Mouse (Mus musculus) activated CD4-positive, CD25-positive, alpha-beta regulatory T cell, adult 4 months (primary cell): Measurements from ENCODE around the gene Rnf181. TPM values are rescaled to one million over a fixed set of nuclear protein-coding genes. Genes with fewer than 3 reads are reported as not detected.

Experiments
- ATAC-seq: one replicate; pipeline ENCODE4 v1.8.0; 2017
- polyA plus RNA-seq, 2 experiments: library from polyadenylated mRNA; unstranded; fragments of 100-300 nt; shearing (Covaris generic); gene quantifications; one replicate each; pipeline ENCODE4 v1.2.1; 2017

Gene Rnf181
- polyA plus RNA-seq, 2 experiments from 2014 or later = 110 TPM

DNA sequence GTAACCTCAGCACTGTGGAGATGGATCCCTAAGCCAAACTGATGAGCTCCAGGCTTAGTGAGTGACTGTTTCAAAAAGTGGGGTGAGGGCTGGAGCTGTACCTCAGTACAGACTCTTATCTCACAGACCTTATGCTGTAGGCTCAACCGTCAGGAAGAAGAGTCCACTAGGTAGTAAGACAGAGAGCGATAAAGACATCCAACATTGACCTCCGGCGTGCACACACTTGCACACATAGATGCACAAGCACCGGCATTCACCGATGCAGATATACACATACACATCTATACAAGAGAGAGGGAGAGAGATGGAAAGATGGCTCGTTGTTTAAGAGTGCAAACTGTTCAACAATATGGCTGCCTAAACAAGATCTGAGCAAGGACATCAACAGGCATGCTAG lies 17.2 kb upstream of the Rnf181 start:
- no peak for ATAC-seq

DNA sequence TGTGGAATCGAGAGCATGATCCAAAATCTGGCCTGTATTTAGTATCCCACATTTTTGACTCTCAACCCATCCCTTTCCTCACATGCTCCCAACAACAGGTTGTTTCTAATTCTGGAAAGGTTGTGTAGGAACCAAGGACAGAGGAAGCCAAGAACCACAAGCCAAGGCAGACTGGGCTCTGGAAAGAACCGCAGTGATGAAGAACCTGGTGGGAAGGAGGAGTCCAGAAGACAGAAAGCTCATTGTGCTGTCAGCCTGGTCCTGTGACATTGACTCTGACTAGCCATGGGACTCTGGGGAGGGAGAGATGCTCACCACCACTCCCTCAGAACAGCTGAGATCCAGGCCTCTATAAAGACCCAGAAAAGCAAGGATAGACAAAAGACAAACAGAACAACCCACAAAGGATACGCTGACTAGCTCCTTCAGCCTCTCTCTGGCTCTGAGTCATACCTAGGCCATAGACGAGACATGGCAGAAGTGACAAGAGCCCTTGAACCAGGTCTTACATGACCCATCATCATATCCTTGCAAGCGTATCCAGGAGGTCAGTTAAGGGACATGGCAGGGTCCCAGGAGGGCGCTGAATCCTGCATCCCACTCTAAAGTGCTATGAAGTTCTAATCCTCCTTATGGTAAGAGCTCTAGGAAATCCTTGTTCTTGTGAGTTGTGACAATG lies 16.5 kb upstream of the Rnf181 start:
- no peak for ATAC-seq

DNA sequence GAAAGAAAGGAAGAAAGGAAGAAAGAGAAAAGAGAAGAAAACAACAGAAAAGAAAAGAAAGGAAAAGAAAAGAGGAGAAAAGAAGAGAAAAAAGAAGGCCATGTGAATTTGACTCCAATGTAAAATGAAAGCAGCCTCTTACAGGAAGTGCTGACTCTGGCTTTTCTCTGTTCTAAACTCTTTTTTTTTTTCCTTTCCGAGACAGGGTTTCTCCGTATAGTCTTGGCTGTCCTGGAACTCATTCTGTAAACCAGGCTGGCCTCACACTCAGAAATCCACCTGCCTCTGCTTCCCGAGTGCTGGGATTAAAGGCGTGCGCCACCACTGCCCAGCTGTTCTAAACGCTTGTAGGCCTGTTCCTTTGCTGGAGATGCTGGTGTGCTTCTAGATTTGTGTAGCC lies 15.7 kb upstream of the Rnf181 start:
- no peak for ATAC-seq

DNA sequence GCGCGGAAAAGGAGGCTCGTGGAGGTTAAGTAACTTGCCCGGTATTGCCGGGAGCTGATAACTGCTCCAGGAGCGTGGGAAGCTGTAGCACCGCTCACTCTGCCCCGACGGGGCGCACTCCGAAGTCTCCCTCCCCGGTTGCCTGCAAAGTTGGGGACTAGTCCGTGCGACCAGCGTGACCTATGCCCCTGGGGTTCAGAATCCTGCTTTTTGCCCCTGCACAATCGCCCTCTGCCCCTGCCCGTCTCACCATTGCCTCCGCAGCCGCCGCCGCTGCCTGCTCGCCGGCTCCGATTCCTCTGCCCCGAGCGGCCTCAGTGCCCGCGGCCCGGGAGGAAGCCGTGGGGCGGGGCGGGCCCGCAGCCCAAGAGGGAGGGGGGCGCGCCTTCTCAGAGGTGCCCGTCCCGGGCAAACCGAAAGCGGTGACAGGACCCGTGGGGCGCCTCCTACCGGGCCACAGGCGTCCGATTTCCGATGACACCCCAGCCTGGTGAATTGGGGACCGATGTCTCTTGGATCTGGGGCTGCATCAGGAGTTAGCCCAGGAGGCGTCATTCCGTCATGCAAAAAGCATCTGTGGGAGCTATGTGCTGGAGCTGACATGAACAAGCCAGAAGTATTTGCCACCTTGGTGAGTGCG lies 13.5 kb upstream of the Rnf181 start, which contains the start of gene Vamp5:
Gene Vamp5, minus strand, starts transcription at position 338 of the 640 bp plus-strand sequence.
- ATAC-seq = peak; percentile 87

DNA sequence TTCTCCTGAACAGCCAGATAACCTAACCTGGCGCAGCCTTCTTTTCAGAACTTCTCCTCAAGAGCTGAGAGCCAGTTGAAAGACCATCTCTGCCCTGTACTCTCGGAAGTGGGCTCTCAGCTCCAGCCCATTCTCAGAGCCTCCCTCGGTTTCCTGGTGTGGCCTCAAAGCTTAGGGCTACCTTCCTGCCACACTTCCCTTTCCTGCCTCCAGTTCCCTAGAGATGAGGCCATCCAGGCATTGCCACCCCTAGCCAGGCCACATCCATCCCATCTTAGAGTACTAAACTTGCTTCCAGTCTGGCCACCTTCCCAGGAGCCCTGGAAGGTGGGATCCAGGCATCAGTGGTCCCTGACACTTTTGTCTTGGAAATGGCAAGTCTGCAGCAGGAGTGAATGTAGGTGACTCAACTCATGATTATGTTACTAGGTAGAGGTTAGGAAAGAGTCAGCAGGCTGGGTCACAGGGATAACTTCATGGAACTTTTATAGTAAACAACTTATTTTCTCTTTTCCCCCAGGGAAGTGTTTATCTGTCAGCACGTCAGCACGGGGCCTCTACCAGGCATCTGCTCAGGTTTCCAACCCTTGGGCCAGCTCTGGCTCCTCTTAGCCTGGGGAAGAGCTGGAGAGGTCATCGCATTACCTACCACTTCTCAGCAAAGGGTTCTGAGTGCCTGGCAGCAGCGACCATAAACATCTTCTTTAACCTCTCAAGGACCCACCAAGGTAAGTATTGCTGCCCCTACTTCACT lies 12.8 kb upstream of the Rnf181 start:
- no peak for ATAC-seq

DNA sequence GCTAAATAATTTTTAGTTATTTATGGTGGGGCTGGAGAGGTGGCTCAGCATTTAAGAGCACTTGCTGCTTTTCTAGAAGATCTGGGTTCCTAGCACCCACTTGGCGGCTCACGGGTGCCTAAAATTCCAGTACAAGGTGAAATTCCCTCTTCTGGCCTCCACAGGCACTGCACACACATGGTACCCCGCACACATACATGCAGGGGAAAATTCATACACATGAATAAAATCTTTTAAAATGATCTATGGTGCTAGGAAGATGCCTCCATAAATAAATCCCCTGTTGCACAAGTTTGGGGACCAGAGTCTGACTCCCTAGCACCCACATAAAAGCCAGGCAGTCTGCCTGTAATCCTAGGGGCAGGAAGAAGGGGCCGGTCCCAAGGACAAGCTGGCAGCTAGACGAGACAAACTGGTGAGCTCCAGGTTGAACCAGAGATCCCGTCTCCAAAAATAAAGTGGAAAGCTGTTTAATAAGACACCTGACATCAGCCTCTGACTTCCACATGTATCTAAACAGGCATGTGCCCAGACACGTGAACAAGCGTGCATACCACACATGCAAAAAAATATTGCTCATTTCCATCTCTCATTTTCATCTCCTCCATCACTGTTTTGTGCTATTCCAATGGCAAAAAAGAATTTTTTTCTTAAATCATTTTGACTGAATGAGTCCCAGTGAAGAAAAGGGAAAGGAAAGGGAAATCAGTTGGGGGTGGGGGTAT lies 11.9 kb upstream of the Rnf181 start:
- no peak for ATAC-seq

DNA sequence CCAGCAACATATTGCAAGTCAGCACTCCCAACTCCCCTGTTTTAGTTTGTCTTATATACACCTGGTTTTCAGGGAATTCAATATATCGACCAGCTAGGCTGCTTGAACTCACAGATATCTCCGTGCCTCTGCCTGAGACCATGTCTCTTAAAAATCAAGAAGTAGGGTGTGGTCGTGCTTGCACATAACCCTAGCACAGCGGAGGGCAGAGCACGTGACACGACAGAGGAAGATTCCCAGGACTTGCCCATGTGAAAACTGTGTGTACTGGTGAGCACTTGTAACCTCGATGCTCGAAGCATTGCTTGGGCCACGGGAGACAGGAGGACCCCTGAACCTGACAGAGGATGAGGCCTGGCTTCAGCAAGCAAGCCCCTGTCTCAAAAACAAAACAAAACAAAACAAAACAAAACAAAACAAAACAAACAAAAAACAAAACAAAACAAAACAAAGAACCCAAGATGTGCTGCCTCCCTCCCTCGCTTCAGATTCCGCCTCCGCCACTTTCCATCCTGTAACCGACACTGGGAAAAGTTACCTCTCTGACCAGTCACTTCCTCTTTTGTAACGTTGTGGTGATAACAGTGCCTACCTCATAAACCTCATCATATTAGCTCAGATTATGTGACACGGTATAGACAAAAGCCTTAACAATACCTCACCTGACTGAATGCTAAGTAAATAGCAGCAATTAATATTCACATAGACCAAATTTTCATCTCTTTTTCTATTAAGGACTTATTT lies 8.2 kb upstream of the Rnf181 start:
- peak; percentile 46 for ATAC-seq

DNA sequence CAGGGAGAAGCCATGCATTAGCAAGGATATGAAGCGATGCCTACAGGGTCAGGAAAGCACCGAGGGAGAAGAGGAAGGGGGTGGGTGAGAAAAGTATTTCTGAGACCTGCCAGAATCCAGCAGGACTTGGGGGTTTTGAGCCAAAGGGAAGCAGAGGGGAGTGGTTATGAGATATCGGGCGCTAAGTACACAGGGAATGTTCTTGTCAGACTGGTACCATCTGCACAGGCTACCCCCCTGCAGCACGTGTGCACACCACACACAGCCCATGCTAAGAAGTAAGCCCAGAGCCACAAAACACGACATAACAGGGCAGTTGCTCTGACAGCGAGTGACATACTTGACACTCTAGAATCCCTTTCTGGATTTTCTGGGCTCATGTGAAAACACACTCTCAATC lies 7.5 kb upstream of the Rnf181 start:
- no peak for ATAC-seq

DNA sequence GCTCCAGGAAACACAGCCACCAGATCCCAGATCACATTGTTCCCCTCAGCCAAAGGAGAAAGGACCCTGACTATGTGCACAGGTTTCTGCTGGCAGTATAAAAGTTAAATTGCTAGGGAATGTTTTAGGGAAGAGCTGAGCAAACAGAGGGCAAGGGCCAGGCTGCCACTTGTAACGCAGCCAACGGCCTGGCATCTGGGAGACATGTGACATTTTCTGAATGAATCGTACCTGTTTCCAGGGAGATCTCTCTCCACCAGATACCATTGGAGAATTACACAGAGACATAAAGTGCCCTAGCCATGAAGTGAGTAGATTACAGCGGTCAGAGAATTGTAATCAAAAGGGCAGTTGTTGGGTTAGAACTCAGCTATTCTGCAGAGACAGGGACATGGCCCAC lies 6.4 kb upstream of the Rnf181 start:
- no peak for ATAC-seq

DNA sequence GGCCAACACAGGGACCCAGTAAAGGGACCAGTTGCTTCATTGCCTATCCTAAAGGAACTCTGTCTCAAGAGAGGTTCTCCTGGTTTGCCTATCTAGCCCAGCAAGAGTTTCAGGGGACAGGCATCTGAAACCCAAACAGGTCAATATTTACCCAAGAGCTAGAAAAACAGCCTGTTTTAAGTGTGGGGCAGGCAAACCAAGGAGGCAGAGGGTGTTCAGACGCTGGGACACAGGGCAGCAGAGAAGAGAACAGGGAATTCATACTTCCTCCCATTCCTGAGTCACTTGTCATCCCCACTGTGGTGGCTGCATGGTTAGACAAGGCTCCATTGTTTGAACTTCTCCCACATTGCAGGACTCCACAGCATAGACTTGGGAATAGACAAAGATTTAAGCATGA lies 4.8 kb upstream of the Rnf181 start:
- no peak for ATAC-seq

DNA sequence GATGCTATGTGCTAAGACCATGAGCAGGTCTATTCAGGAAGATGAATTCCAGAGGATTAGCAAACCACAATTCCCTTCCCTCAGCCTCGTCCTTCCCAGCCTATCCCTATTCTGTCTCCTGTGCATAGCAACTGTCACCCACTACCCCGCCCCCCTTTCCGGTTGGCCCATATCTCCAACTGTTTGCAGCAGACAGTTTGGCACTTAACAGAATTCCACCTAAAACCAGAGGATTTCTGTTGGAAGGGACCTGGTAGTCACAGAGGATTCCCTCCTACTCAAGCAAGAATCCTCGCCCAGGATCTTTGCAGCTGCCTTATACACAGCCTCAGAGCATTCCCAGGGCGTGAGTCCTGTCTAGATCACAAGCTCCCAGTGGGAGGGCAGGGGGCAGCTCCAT lies 4.4 kb upstream of the Rnf181 start:
- no peak for ATAC-seq

DNA sequence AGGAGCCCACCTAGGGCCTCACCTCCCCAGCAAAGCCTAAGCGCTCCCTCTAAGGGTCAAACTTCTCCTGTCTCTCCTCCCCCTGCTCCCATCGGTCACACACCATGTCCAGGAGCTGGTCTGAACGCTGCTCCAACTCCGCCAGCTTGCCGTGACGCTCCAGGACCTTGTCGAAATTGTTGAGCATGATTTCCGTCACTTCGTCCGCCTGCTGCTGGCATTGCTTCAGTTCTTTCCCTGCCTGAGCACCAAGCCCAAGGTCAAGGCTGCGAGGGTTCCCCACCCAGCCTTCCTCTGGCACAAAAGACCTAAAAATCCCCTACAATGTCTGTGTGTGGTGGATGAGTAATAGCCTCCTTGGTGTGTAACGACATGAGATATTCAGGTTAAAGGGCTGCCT lies 3.3 kb upstream of the Rnf181 start:
- no peak for ATAC-seq

DNA sequence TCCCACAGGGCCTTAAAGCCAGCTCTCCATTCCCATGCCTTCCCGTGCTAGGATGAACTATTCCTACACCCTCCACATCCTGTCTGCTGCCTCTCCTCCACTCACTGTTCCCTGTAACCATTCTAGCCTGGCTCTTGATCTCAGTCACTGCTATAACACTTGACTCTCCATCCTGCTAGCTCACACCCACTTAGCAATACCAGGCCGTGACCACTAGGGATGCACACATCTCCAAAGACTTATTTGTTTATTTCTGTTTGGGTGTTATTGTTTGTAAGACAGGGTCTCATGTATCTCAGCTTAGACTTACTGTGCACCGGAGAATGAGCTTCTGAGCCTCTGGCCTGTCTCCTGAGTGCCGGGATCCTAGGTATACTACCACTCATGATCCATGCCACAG lies 2.8 kb upstream of the Rnf181 start:
- ATAC-seq = no peak

DNA sequence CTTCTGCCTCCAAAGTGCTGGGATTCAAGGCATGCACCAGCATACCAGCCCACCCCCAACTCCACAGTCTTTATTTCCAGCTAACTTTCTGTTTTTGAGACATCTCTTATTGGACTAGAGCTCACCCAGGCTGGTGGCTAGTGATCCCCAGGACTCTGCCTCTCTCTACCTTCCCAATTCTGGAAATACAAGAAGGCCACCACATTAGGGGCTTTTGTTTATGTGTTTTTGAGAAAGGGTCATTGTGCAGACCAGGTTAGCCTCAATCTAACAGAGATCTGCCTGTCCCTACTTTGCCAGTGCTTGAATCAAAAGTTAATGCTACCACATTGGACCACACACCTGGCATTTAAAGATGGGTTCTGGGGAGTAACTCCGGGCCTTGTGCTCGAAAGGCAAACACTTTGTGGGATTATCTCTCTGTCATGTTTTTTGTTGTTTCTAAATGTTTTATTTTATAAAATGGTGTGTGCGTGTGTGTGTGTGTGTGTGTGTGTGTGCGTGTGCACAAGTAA lies 761 bp upstream of the Rnf181 start:
- ATAC-seq = no peak

DNA sequence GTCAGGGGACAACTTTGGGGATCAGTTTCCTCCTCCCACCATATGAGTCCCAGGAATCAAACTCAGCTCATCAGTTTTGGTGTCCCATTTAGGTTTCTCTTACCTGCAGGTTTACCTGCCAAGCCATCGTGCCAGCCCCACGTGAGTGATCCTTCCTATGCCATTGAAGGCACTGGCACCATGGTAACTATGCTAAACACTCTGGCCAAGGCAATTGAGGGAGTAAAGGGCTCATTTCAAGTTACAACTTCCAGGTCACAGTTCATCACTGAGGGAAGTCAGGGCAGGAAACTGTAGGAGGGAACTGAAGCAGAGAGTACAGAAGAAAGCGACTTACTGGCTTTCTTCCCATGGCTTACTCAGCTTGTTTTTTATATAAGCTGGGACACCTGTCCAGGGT lies 452 bp downstream of the Rnf181 start:
- no peak for ATAC-seq

DNA sequence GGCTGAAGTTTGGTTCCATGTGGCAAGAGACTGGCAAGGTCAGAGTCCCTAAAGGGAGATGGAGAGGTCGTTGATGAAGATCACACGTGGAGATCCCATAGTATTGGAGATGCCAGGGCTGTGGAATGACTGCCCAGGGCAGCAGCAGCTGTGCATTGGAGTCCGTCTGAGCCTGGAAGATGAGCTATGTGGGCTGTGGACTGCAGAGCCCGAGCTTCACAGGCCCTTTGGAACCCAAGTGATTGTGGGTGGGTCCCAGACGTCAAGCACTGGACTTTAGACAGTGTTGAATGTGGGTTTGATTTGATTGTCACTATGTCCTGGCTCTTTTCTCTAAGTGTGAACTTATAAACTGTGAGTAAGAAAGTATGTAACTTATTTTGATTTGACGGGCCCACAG lies 1.8 kb downstream of the Rnf181 start:
- no peak for ATAC-seq

DNA sequence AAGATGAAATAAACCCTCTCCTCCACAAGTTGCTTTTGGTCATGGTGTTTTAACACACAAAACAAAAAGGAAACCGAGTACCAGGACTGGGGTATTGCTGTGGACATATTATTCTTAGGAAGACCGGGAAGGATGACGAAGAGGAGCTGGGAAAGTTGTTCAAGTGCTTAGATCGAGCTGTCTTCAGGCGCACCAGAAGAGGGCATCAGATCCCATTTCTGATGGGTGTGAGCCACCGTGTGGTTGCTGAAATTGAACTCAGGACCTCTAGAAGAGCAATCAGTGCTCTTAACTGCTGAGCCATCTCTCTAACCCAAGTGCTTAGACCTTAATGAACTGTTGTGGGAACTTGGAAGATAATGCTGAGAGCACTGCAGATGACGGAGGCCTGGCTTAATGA lies 2.7 kb downstream of the Rnf181 start:
- no peak for ATAC-seq

DNA sequence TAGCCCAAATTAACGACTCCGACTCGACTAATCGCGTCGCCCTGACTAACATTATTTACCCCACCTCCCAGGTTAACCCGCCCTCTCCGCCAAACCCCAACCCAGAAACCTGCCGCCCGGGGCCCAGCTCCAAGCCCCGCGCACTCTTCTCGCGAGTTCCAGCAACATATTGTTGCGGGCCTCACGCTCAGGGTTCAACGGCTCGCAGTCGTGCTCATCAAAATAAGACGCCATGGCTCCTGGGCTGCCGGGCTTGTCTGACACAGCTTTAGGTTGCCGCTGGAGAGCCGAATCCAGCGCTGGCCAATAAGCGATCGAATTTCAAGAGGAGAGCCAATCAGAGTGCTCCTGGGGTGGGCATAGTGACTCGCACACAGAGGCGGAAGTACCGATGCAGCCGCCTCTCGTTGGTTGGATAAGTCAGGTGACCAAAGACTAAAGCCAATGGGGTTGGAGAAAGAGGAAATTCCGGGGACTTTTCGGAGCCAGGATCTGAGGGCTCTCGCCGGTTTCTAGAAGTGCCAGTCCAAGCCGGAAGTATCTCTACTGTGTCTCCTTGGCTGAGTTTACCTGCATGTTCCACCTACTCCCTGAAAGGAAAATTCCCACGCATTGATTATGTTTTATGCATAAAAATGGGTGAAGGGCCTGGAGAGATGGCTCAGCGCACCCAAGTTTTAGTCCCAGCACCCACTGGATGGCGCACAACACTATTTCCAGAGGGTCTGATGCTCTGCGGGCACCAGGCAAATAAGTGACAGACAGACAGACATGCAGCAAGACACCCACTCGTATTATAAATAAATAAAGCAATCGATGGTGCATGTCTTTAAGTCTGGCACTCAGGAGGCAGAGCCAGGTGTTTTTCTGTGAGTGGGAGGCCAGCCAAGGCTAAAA lies 4.4 kb downstream of the Rnf181 start:
- ATAC-seq = peak; percentile 99

DNA sequence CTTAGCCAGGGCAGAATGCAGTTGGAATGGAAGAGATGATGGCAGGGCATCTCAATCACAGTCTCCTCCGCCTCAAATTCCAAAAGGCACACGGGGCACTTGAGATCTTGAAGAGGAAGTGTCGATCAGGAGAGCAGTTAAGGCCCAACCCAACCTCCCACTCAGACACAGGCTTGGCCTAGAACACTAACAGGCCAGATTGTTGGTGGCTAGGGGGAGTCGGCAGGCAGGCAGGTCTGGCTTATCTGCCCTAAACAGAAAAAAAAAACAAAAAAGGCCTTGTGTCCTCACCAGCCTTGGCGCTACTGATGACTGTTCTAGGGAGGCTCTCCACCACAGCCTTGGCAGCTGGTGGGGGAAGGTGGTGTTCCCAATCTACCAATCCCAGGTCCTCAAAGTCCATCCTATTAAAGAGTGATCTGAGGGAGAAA lies 5.6 kb downstream of the Rnf181 start:
- ATAC-seq = no peak

DNA sequence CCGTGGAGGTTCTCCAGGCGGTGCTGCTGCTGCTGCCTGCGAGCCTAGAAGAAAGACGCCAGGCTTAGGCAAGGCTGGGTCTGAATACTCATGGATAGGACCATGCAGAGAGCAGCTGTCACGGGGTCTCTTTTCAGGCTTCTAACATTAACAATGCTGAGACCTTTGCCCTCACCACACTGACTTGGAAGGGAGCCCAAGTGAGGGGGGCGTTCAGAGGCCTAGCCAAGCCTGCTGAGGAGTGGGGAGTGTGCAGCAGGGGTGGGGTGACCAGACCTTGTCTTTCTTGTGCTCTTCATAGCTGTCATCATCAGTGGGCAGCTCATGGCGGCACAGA lies 6.2 kb downstream of the Rnf181 start:
- no peak for ATAC-seq

DNA sequence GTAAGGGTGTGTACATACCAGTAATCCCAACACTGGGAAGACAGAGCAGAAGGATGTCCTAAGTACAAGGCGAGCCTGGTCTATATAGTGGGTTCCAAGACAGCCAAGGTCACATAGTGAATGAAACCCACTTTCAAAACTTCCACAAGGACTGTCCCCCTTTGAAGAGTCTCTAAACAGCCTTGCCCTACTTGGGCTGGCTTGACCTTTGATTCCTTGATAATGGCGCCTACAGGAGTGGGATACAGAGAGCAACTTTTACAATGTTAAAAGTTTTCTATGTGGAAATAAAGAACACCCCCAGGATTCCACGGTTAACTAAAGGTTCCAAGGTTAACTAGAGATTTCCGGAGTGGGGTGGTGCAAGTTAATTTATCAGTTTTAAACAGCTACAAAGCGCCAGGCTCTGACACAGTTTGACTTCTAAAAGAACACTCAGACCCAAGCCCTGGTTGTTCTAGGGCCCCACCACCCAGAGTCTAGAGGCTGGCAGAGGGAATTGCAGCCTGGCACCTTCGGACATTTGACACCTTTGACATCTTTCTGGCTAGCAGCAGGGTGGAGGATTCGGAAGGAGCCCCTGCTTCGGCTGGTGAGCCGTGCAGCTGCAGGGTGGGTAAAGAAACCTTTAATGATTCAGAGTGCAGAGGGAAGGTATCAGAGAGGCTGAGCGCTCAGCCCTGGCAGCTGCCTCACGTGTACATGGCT lies 6.7 kb downstream of the Rnf181 start:
- ATAC-seq = no peak
